Mouse (Mus musculus) kidney, adult 2 months (tissue): ENCODE data around the gene Gm11549.

Source experiments
- CTCF ChIP-seq: fragments of 200-500 bp; conservative IDR thresholded peaks from 2 replicates; pipeline ENCODE4 v1.5.1; 2011; ENCODE audit warnings: low read depth, mild to moderate bottlenecking, control low read depth, low read length, moderate library complexity, mixed read lengths; ENCODE audit not compliant: insufficient read depth, insufficient read length
- POLR2A ChIP-seq: fragments of 200-500 bp; IDR thresholded peaks from one replicate; pipeline ENCODE4 v1.6.1; 2011; ENCODE audit warnings: low read depth, low read length, control low read depth

GRCm38 (mm10) chr3:36524466-36524865 is 2.9 kb upstream of the Gm11549 start:
- TF ChIP-seq CTCF: no peak
- TF ChIP-seq POLR2A: no peak
